Mouse (Mus musculus) gonadal fat pad, adult 2 months (tissue): ENCODE results near the gene Rinl. TPM values are rescaled to one million over a fixed set of nuclear protein-coding genes. Genes with fewer than 3 reads are reported as not detected.

Experiments used
- DNase-seq: peaks from one replicate; pipeline ENCODE4 v3.0.0-alpha.2; 2012; ENCODE audit warnings: low read depth
- polyA plus RNA-seq: library from polyadenylated mRNA; depleted of rRNA; stranded (reverse); fragments of >200 nt; gene quantifications from 2 replicates; pipeline ENCODE4 v1.2.3, GENCODE M21; 2012; rRNA removed

The Rinl gene
- polyA plus RNA-seq: 2.7 and 3.7 TPM in 2 replicates

GRCm38 (mm10) chr7:28788307-28789195, at the start of gene Rinl:
Gene Rinl (plus strand): TSS chr7:28788969.
- no peak for DNase-seq

- DNase-seq: no peak
Measured at GRCm38 (mm10) chr7:28739829-28740228, 48.9 kb upstream of the Rinl start.

GRCm38 (mm10) chr7:28740949-28741348, 47.8 kb upstream of the Rinl start:
- no peak for DNase-seq

- no peak for DNase-seq
Measured at GRCm38 (mm10) chr7:28741368-28741708, 47.4 kb upstream of the Rinl start.

- peak; percentile 96 for DNase-seq
Measured at GRCm38 (mm10) chr7:28741709-28742438, 46.9 kb upstream of the Rinl start, which contains the start of the genes Mrps12 and Sars2. Gene Mrps12 (minus strand): TSS chr7:28741820. Gene Sars2 (plus strand): TSS chr7:28741992.

- DNase-seq: no peak
Measured at GRCm38 (mm10) chr7:28749935-28750334, 38.8 kb upstream of the Rinl start.

GRCm38 (mm10) chr7:28756079-28756478, 32.7 kb upstream of the Rinl start, which contains the start of gene Ccer2:
Gene Ccer2 (plus strand): TSS chr7:28756174.
- no peak for DNase-seq

- DNase-seq: no peak
Measured at GRCm38 (mm10) chr7:28758623-28759022, 30.1 kb upstream of the Rinl start.

- DNase-seq: no peak
Measured at GRCm38 (mm10) chr7:28761907-28762306, 26.9 kb upstream of the Rinl start.

GRCm38 (mm10) chr7:28765211-28765610, 23.6 kb upstream of the Rinl start:
- DNase-seq: no peak

- peak; percentile 98 for DNase-seq
Measured at GRCm38 (mm10) chr7:28766173-28766879, 22.4 kb upstream of the Rinl start, which contains the start of gene Sirt2. Gene Sirt2 (plus strand): TSS chr7:28766735.

- no peak for DNase-seq
Measured at GRCm38 (mm10) chr7:28766910-28767309, 21.9 kb upstream of the Rinl start.

- DNase-seq: no peak
Measured at GRCm38 (mm10) chr7:28767462-28767965, 21.3 kb upstream of the Rinl start, which contains the start of gene Nfkbib. Gene Nfkbib (minus strand): TSS chr7:28767512.

GRCm38 (mm10) chr7:28769414-28769958, 19.3 kb upstream of the Rinl start:
- no peak for DNase-seq

- DNase-seq: no peak
Measured at GRCm38 (mm10) chr7:28770309-28770708, 18.5 kb upstream of the Rinl start.

- DNase-seq: no peak
Measured at GRCm38 (mm10) chr7:28771867-28772266, 16.9 kb upstream of the Rinl start.

GRCm38 (mm10) chr7:28773163-28773562, 15.6 kb upstream of the Rinl start:
- DNase-seq: no peak

GRCm38 (mm10) chr7:28774164-28774563, 14.6 kb upstream of the Rinl start:
- no peak for DNase-seq

GRCm38 (mm10) chr7:28775129-28775528, 13.6 kb upstream of the Rinl start:
- DNase-seq: no peak

- DNase-seq: no peak
Measured at GRCm38 (mm10) chr7:28778825-28779224, 9.9 kb upstream of the Rinl start.

GRCm38 (mm10) chr7:28780067-28780658, 8.6 kb upstream of the Rinl start:
- no peak for DNase-seq
